Mouse (Mus musculus) liver, embryonic 13.5 days (tissue): ENCODE results near the gene Mettl7a2. TPM values are rescaled to one million over a fixed set of nuclear protein-coding genes. Genes with fewer than 3 reads are reported as not detected.
"Not testable (repeated sequence)": the region's sequence is repeated elsewhere in the genome, so short reads cannot be mapped to it uniquely, and the experiment has no call there.

Experiments used
- ATAC-seq: fragments of 200-750 bp; cut with Nextera tagmentation; 2 replicates; pipeline ENCODE4 v1.8.0; 2017; ENCODE audit warnings: low read depth, mild to moderate bottlenecking, moderate number of reproducible peaks, moderate library complexity
- DNase-seq: peaks from one replicate; pipeline ENCODE4 v3.0.0; 2022
- H3K27ac ChIP-seq: fragments of 300-500 bp; sonication (generic); 2 replicates; pipeline ENCODE4 v1.5.1; 2015; ENCODE audit warnings: moderate library complexity, mild to moderate bottlenecking, inconsistent platforms
- H3K27me3 ChIP-seq: fragments of 300-500 bp; sonication (generic); 2 replicates; pipeline ENCODE4 v1.6.1; 2015; ENCODE audit warnings: mild to moderate bottlenecking, inconsistent platforms
- H3K36me3 ChIP-seq: fragments of 300-500 bp; sonication (generic); 2 replicates; pipeline ENCODE4 v1.6.1; 2015; ENCODE audit warnings: mild to moderate bottlenecking, inconsistent platforms
- H3K4me1 ChIP-seq: fragments of 300-500 bp; sonication (generic); replicated peaks from 2 replicates; pipeline ENCODE4 v1.6.1; 2015; ENCODE audit warnings: inconsistent platforms
- H3K4me2 ChIP-seq: fragments of 300-500 bp; sonication (generic); 2 replicates; pipeline ENCODE4 v1.6.1; 2015; ENCODE audit warnings: inconsistent platforms, mild to moderate bottlenecking, moderate library complexity
- H3K4me3 ChIP-seq: fragments of 300-500 bp; sonication (generic); replicated peaks from 2 replicates; pipeline ENCODE4 v1.5.1; 2015; ENCODE audit warnings: mild to moderate bottlenecking, inconsistent platforms
- H3K9ac ChIP-seq: fragments of 300-500 bp; sonication (generic); 2 replicates; pipeline ENCODE4 v1.6.1; 2015; ENCODE audit warnings: mild to moderate bottlenecking, inconsistent platforms
- H3K9me3 ChIP-seq: fragments of 300-500 bp; sonication (generic); replicated peaks from 2 replicates; pipeline ENCODE4 v1.6.1; 2016; ENCODE audit warnings: inconsistent platforms
- WGBS: fragments of 180-500 bp; shearing (Covaris S2); methylation state at CpG from one replicate; pipeline ENCODE4 v1.1.7; 2015; ENCODE audit not compliant: insufficient replicate concordance; 5-methylcytosine and 5-hydroxymethylcytosine counted together
- polyA plus RNA-seq: library from polyadenylated mRNA; unstranded; fragments of >200 nt; fragmentation: Nextera tagmentation; extraction: Ambion mirVana; gene quantifications from 2 replicates; pipeline ENCODE4 v1.2.1, GENCODE M21; 2015

The Mettl7a2 gene
- polyA plus RNA-seq, 1 experiment from 2014 or later: not detected

DNA sequence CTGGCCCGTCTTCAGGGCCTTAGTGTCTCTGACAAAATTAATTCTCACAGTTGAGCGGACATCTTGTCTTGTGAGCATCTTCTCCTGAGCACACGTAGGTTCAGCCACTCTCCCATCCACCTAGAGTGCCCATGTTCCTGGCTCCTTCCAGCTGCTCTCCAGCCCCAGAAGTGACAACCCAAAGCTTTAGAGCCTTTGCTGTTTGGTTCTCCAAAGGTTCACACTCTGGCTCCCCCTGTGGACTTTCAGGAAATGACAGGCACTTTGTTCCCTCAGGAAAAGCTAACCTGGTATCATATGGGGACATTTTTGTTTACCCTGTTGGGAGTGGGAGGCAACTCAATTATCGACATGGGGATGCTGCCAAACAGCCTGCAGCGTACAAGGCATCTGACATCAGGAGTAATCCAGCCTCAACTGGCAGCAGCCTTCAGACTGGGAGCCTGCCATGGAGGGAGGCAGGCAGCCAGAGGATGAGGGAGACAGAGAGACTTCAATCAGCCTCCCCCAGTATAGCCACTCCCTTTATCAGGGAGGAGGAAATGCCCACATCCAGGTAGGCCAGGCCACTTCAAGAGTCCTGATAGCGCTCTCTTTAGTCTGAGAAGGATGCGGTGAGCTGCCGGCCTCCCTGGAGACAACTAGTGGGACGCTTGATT lies 25.0 kb downstream of the Mettl7a2 start:
- not testable (repeated sequence) for H3K27ac ChIP-seq, H3K4me3 ChIP-seq, H3K9ac ChIP-seq, H3K27me3 ChIP-seq, H3K9me3 ChIP-seq, H3K4me2 ChIP-seq, H3K36me3 ChIP-seq, H3K4me1 ChIP-seq
- 29% methylated on average over 4 of the region's 9 CpGs for WGBS
- ATAC-seq: peak; percentile 35
- DNase-seq: peak; percentile 24

DNA sequence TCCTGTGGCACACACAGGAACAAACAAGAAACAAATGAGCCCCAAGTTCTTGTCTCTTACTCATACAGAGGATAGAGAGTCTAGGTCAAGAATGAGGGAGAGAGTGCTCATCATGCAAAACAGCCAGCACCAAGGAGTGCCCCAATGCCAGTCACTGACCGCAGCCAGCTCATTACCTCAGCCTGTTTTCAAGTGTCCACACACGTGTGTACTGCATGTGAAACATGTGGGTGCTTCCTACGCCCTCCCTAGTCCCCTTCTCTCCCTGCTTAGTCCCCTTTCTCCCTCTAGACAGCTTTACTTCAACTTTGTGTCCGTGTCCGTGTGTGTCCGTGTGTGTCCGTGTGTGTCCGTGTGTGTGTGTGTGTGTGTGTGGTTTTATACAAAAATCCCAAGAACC lies 26.7 kb downstream of the Mettl7a2 start:
- Histone ChIP-seq H3K27ac (no peak overlapping the region), H3K4me1 (peaks cover 4% of the 10 kb centered on the region; the same call in 1 of the 2 replicates), H3K9ac (no peak overlapping the region), H3K9me3 (no peaks in the 10 kb centered on the region), H3K36me3 (no peaks in the 10 kb centered on the region), H3K4me3 (no peak overlapping the region), H3K27me3 (no peaks in the 10 kb centered on the region), H3K4me2 (no peak overlapping the region)
- DNase-seq (no peak), ATAC-seq (no peak)
- 69% methylated on average over 8 of the region's 8 CpGs for WGBS

DNA sequence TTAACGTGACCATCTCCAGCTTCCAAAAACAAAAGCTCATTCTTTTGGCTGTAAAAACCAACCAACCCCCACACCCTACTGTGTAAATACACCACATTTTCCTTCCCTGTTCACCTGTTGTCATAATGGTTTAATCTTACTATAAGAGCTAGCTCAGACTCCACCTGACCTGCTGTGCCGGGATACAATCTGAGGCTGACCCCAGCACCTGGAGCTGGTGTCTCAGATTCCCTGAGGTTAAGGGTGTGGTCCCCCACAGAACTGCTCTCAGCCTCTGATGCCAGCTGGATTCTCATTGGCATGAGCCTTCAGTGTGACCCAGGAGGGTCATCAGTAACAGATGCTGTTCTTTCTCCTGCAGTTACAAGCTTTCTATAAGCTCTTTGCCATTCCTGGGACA lies 27.1 kb downstream of the Mettl7a2 start:
- no peak overlapping the region for H3K4me3 ChIP-seq
- 36% methylated on average over 2 of the region's 2 CpGs for WGBS

DNA sequence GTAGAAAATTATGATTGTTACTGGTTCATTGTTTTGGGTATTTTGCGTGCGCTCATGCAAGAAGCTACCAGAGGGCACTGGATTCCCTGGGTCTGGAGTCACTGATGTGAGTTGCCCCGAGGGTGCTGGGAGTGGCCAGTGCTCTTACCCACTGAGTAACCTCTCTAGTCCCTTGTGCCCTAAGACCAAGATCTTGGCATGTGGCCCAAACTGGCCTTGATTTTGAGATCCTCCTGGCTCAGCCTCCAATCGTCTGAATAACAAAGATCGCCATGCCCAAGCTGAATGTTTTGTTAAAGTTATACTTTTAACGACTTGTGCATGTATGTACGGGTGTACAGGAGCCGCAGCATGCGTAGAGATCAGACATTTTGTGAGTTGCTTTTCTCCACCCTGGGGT lies 32.7 kb downstream of the Mettl7a2 start:
- Histone ChIP-seq H3K9ac (no peak overlapping the region), H3K4me3 (no peak overlapping the region), H3K4me2 (no peak overlapping the region), H3K36me3 (peaks cover 19% of the 10 kb centered on the region), H3K27me3 (no peaks in the 10 kb centered on the region), H3K9me3 (no peaks in the 10 kb centered on the region), H3K27ac (no peak overlapping the region), H3K4me1 (peaks cover 26% of the 10 kb centered on the region)
- WGBS: 81% methylated on average over 9 of the region's 9 CpGs
- ATAC-seq (no peak), DNase-seq (no peak)

More for the DNA sequence above, 27.1 kb downstream of the Mettl7a2 start:
- Histone ChIP-seq H3K27ac (no peak overlapping the region), H3K9me3 (no peaks in the 10 kb centered on the region), H3K36me3 (no peaks in the 10 kb centered on the region), H3K4me2 (no peak overlapping the region), H3K4me1 (peaks cover 4% of the 10 kb centered on the region; the same call in 1 of the 2 replicates), H3K9ac (no peak overlapping the region), H3K27me3 (no peaks in the 10 kb centered on the region)
- DNase-seq (no peak), ATAC-seq (no peak)

DNA sequence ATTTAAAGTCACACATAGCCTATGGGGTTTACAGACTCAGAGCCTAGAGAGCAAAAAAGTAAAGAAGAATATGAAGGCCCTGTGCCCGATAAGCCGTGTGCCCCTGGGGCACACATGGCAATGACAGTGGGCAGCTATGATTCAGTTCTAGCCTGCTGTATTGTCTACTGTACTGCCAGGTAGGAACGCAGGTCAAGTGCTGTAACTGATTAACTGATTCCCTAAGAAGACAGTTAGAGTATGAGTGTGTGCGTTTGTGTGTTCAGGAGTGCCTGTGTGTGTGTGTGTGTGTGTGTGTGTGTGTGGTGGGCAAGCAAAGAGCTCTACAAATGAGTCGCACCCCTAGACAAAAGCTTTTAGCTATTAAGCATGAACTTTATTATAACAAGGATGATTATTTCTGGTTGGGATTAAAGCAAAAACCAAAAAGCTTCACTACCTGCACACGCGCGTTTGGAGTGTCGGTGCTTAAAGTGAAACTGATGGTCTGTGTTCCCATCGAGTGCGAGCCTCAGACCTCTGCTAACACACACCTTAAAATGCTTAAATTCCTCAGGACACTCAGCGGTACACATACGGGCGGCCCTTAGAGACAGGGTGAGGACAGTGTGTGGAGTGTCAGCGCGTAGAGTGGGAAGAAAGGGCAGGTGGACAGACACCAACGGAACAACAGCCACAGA lies 34.7 kb downstream of the Mettl7a2 start:
- ATAC-seq: no peak
- Histone ChIP-seq H3K27ac (peak overlapping the region; percentile 25; the same call in 1 of the 2 replicates), H3K4me2 (no peak overlapping the region), H3K27me3 (no peaks in the 10 kb centered on the region), H3K4me1 (peaks cover 45% of the 10 kb centered on the region), H3K9ac (no peak overlapping the region), H3K4me3 (no peak overlapping the region), H3K9me3 (no peaks in the 10 kb centered on the region), H3K36me3 (peaks cover 32% of the 10 kb centered on the region)
- no peak for DNase-seq
- WGBS: 91% methylated on average over 17 of the region's 17 CpGs

DNA sequence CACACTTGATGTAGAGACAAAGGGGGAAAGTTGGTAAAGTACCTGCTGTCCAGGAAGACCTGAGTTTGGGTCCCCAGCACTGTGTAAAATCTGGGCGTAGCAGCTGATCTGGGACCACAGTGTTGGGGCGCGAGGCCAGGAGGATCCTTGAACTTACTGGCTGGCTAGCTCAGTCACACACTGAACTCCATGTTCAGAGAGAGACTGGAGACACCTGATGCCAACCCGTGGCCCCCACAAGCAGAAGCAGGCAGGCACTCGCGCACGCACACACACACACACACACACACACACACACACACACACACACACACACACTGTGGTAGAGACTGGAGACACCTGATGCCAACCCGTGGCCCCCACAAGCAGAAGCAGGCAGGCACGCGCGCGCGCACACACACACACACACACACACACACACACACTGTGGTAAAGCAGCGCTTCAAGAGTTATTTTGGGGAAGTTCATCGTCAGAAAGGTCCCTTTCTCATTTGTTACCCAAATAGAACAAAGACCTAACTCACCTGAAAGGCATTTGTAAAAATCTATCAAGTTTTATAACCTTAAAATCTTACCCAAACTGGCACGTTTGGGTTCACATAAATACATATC lies 35.3 kb downstream of the Mettl7a2 start:
- Histone ChIP-seq H3K9ac (no peak overlapping the region), H3K9me3 (no peaks in the 10 kb centered on the region), H3K4me2 (no peak overlapping the region), H3K27me3 (no peaks in the 10 kb centered on the region), H3K36me3 (peaks cover 38% of the 10 kb centered on the region), H3K4me3 (no peak overlapping the region), H3K27ac (no peak overlapping the region; the same call in 1 of the 2 replicates), H3K4me1 (peaks cover 52% of the 10 kb centered on the region)
- ATAC-seq (no peak), DNase-seq (no peak)
- 74% methylated on average over 16 of the region's 16 CpGs for WGBS

DNA sequence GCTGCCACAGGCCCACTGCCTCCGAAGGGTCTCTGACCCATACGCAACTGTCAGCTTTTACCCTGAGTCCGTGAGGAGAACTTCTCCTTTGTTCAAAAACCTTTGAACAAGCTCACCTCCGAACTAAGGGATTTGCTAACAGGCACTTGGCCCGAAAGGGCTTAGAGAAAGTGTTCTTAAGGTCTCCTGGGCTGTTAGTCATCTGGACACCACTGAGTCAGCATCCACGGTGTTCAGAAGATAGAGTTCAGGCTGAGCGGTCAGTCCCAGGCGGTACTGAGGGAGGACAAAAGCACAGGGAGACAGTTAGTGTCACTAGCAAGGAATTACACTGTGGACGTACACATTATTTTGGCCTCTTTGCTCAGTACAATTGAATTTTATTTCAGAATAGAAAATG lies 35.9 kb downstream of the Mettl7a2 start:
- no peaks in the 10 kb centered on the region for H3K27me3 ChIP-seq
- no peaks in the 10 kb centered on the region for H3K9me3 ChIP-seq
- no peak overlapping the region; the same call in 1 of the 2 replicates for H3K27ac ChIP-seq
- H3K4me3 ChIP-seq: no peak overlapping the region
- H3K4me1 ChIP-seq: peaks cover 57% of the 10 kb centered on the region
- ATAC-seq (no peak), DNase-seq (no peak)
- no peak overlapping the region for H3K4me2 ChIP-seq
- H3K36me3 ChIP-seq: peaks cover 44% of the 10 kb centered on the region
- 80% methylated on average over 9 of the region's 9 CpGs for WGBS
- 0 out of 2 replicates have a peak overlapping the region, but pooled peaks have one; percentile 20 for H3K9ac ChIP-seq

DNA sequence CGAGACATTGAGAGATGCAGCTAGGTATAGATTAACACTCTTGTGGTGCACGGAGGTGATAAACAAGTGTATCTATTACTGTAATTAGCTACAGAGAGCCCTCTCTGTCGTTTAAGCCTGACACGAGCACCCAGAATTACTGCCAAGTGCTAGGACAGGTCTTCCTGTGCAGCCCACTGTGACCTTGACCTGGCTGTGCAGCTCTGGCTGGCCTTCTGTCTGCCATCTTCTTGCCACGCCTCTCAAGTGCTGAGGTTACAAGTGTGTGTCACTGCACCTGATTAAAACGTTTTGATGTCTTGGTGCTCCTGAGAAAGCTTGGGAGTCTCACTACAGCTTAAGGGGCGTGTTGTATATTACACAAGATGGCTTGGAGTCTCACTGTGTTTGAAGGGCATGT lies 38.1 kb downstream of the Mettl7a2 start:
- Histone ChIP-seq H3K4me1 (peaks cover 65% of the 10 kb centered on the region), H3K36me3 (peaks cover 66% of the 10 kb centered on the region), H3K27ac (peak overlapping the region; percentile 87), H3K9ac (peak overlapping the region; percentile 51), H3K9me3 (no peaks in the 10 kb centered on the region), H3K4me2 (peak overlapping the region; percentile 47), H3K4me3 (no peak overlapping the region), H3K27me3 (no peaks in the 10 kb centered on the region)
- ATAC-seq (peak; percentile 54), DNase-seq (no peak)
- 24% methylated on average over 7 of the region's 7 CpGs for WGBS

DNA sequence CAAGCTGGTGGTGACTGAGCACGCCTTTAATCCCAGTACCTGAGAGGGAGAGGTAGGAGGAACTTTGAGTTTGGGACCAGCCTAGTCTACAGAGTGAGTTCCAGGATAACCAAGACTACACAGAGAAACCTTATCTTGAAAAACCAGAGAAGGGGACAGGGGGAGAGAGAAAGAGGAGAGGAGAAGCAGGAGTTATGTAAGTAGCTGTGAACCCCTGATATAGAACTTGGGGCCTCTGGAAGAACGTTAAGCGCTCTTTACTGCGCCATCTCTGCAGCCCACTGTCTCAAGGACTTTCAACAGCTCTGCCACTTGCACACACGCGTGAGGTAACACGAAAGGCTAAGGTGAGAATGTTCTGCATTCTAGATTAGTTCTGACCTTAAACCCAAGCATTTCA lies 38.6 kb downstream of the Mettl7a2 start:
- 24% methylated on average over 7 of the region's 7 CpGs for WGBS
- Histone ChIP-seq H3K27ac (peak overlapping the region; percentile 87), H3K9me3 (no peaks in the 10 kb centered on the region), H3K9ac (peak overlapping the region; percentile 51), H3K4me3 (peak overlapping the region; percentile 3; the same call in 1 of the 2 replicates), H3K36me3 (peaks cover 71% of the 10 kb centered on the region), H3K4me2 (peak overlapping the region; percentile 47), H3K4me1 (peaks cover 65% of the 10 kb centered on the region), H3K27me3 (no peaks in the 10 kb centered on the region)
- peak; percentile 39 for DNase-seq
- ATAC-seq: peak; percentile 92

DNA sequence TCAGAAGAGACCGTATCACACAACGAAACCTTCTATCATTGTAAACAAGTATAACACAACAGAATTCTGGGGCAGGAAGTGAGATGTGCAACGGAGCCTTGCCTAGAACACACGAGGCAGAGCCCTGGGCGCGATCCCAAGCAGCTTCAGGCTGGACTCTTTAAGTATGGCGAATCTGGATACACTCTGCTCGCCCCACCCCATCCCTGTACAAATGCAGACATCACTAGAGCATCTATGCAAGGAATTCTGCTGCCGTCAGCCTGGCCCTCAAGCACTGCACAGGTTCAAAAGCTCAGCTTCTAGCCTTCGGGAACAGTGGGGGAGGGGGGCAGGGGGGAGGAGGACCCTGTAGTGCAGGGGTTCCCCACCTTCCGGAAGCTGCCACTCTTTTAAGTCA lies 40.0 kb downstream of the Mettl7a2 start:
- no peak for ATAC-seq
- Histone ChIP-seq H3K27me3 (no peaks in the 10 kb centered on the region), H3K9me3 (no peaks in the 10 kb centered on the region), H3K4me1 (peaks cover 61% of the 10 kb centered on the region), H3K36me3 (peaks cover 84% of the 10 kb centered on the region), H3K4me2 (no peak overlapping the region), H3K27ac (peak overlapping the region; percentile 87), H3K9ac (no peak overlapping the region), H3K4me3 (no peak overlapping the region)
- 87% methylated on average over 11 of the region's 11 CpGs for WGBS
- no peak for DNase-seq

DNA sequence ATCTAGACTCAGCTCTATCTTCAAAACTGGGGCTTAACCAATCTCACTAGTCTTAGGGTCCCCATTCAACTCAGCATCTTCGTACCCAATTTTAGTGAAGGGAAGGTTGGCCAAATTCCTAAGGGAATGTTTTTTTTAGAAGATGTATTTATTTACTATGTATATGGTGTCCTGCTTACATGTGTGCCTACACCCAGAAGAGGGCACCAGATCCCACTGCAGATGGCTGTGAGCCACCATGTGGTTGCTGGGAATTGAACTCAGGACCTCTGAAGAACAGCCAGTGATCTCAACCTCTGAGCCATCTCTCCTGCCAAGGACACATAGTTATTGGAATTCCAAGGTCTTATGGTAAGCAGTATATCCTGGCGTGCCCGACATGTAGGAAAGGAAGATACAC lies 42.6 kb downstream of the Mettl7a2 start:
- Histone ChIP-seq H3K4me1 (peaks cover 40% of the 10 kb centered on the region), H3K4me2 (no peak overlapping the region), H3K9me3 (no peaks in the 10 kb centered on the region), H3K36me3 (peaks cover 93% of the 10 kb centered on the region), H3K27me3 (no peaks in the 10 kb centered on the region), H3K27ac (peak overlapping the region; percentile 7; the same call in 1 of the 2 replicates), H3K4me3 (no peak overlapping the region), H3K9ac (no peak overlapping the region)
- DNase-seq: no peak
- no peak for ATAC-seq
- 93% methylated on average over 3 of the region's 3 CpGs for WGBS
